Mouse (Mus musculus) limb, embryonic 10.5 days (tissue): ENCODE measurements at regions not wholly inside any gene's neighbourhood (a gene's known extent, or its start where the extent isn't known, plus 50 kb on each side); places are given as distances from the start of the nearest gene placed in this dataset.

Experiments
- DNase-seq: peaks from one replicate; pipeline ENCODE4 v3.0.0-alpha.2; 2017; ENCODE audit warnings: low spot score
- H3K27ac ChIP-seq: fragments of 300-500 bp; sonication (generic); 2 replicates; pipeline ENCODE4 v1.5.1; 2016; ENCODE audit warnings: mild to moderate bottlenecking
- H3K27me3 ChIP-seq: fragments of 300-500 bp; sonication (generic); 2 replicates; pipeline ENCODE4 v1.6.1; 2016; ENCODE audit warnings: low read depth, mild to moderate bottlenecking; ENCODE audit not compliant: poor library complexity, severe bottlenecking
- H3K36me3 ChIP-seq: fragments of 300-500 bp; sonication (generic); 2 replicates; pipeline ENCODE4 v1.6.1; 2016; ENCODE audit warnings: mild to moderate bottlenecking, moderate library complexity
- H3K4me1 ChIP-seq: fragments of 300-500 bp; sonication (generic); 2 replicates; pipeline ENCODE4 v1.6.1; 2016
- H3K4me3 ChIP-seq: fragments of 300-500 bp; sonication (generic); 2 replicates; pipeline ENCODE4 v1.5.1; 2016; ENCODE audit warnings: mild to moderate bottlenecking, moderate library complexity
- H3K9me3 ChIP-seq: fragments of 300-500 bp; sonication (generic); replicated peaks from 2 replicates; pipeline ENCODE4 v1.6.1; 2016; ENCODE audit warnings: mild to moderate bottlenecking
- WGBS: fragments of 180-500 bp; shearing (Covaris S2); methylation state at CpG from one replicate; pipeline ENCODE4 v1.1.7; 2016; 5-methylcytosine and 5-hydroxymethylcytosine counted together

DNA sequence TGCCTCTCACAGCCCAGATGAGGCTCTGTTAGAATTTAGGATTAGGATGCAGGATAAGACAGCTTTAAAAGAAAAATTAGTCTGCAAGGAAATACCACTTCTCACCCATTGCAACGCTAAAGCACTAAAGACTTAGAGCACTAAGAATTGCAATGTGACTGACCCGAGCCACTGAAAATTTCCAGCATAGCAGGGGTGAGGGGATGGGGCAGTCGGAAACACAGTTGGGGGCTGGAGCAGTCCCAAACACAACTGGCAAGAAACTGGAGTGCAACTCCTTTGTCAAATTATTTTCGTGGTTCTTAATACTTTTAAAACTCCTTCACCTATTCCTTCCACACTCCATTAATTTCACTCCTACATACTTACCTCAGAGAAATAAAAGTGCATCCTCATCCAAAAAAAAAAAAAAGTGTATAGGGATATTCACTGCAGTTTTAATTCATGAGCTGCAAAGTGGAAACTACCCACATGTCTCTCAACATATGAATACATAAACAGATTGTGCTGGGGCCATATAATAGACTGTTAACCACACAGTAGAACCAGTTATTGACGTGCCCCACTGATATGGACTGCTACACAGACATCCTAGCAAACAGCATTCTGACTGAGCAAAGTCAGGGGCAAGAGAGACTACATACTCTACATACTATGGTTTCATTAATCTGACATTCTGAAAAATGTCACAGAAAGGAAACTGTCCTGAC is 210.3 kb upstream of the Btbd3 start:
- no peaks in the 10 kb centered on the region for H3K9me3 ChIP-seq
- H3K4me3 ChIP-seq = no peak overlapping the region
- H3K4me1 ChIP-seq = no peaks in the 10 kb centered on the region
- H3K36me3 ChIP-seq = no peaks in the 10 kb centered on the region
- WGBS = 64% methylated on average over 5 of the region's 5 CpGs
- H3K27ac ChIP-seq = no peak overlapping the region
- H3K27me3 ChIP-seq = no peaks in the 10 kb centered on the region
- no peak for DNase-seq

DNA sequence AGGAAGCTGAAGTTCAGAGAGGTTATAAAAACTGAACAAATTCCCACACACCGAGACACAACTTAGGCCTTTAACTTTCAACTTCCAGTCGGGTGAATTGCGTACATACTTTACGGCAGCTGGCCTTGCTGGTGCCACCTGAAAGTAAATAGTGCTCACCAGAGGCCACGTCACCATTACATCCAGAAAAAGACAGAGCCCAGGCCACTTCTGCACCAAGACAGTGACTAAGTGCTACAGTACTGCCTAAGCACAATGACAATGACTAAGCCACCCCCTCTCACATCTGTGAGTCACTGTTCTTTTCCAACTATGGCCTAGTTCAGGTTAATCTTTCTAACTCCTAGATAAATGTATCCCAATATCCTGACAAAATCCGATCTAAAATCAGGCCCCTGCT is 215.7 kb upstream of the Btbd3 start:
- DNase-seq = no peak
- no peaks in the 10 kb centered on the region for H3K9me3 ChIP-seq
- no peak overlapping the region for H3K27ac ChIP-seq
- H3K36me3 ChIP-seq = no peaks in the 10 kb centered on the region
- WGBS = 83% methylated on average over 6 of the region's 6 CpGs
- H3K4me3 ChIP-seq = no peak overlapping the region
- H3K27me3 ChIP-seq = no peaks in the 10 kb centered on the region
- no peaks in the 10 kb centered on the region for H3K4me1 ChIP-seq

DNA sequence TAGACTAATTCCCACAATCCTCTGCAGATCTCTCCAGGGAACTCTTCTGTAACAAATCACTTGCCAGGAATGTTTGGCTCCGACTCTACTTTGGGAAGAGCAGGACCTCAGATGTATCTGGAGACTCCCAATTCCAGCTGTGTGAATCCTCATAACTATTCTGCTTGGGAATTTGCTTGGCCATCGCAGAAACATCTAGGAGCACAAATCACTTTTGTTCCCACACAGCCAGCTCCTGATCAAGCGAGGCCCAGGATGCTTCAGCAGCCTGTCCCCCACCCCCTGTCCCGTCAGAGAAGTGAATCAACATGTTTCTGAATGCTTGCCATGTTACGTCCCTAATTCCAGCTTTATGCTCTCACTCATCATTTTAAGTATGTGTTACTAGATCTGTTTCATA is 216.1 kb upstream of the Btbd3 start:
- no peaks in the 10 kb centered on the region for H3K4me1 ChIP-seq
- WGBS = 79% methylated on average over 5 of the region's 5 CpGs
- no peaks in the 10 kb centered on the region for H3K9me3 ChIP-seq
- DNase-seq = no peak
- H3K36me3 ChIP-seq = no peaks in the 10 kb centered on the region
- no peaks in the 10 kb centered on the region for H3K27me3 ChIP-seq
- H3K27ac ChIP-seq = no peak overlapping the region
- H3K4me3 ChIP-seq = no peak overlapping the region

DNA sequence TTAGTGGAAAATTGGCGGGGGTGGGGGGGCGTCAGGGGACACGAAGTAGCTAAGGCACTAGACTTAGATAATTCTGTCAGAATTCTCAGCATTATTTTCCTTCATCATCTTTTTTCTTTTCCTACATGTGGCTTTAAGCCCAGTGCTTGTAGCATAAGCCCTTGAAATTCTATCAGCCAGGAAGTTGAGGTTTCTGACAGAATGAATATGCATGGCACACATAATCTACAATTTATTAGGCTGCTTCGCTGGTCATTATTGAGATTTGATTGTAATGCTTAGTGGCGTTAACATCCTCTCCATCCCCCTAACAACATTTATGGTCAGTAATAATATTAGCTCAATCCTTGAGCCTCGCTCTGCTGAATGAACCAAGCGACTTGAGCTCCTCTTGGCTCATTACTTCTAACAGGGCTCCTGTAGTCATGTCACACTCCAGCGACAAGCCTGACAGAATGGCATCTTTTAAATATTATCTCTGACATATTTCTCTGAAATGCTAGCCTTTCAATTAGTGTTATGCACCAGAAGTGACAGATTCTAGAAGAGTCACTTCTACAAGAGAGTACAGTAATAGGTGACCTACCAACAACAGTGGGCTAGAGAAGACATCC is 222.1 kb upstream of the Btbd3 start:
- Histone ChIP-seq H3K4me3 (no peak overlapping the region), H3K9me3 (no peaks in the 10 kb centered on the region)
- 86% methylated on average over 8 of the region's 8 CpGs for WGBS

DNA sequence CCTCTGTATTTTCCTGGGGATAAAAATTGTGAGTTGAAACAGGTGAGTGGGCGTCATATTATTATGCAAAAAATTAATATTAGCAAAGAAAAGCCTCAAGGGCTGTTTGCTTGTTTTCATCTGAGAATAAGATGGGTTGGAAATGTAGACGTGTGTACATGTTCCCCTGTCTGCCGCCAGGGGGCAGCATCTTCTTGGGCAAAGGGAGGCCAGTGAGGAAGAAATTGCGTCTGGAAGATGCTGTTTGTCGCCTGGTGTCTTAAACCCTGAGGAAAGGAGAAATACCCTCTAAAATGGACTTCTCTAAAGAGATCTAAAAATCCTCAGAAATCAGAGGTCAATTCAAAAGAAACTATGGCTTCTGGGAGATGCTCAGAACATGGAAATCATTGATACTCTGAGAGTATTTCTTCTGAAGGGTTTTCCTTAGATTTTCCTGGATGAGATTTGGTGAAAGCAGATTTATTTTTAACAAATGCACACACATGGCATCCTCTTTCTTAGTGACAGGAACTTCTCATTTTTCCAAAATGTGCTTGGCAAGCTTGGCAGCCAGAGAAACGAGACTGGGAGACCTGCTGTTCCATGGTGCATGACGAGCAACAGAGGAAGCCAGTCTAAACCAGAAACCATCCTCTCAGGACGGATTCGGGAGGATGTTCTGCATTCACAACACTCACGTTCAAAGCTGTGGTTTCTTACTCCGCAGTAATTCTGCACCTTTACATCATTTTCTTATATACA is 222.8 kb upstream of the Btbd3 start:
- no peaks in the 10 kb centered on the region for H3K27me3 ChIP-seq
- peak; percentile 83 for DNase-seq
- 48% methylated on average over 11 of the region's 11 CpGs for WGBS
- no peak overlapping the region for H3K27ac ChIP-seq
- no peak overlapping the region for H3K4me3 ChIP-seq
- no peaks in the 10 kb centered on the region for H3K36me3 ChIP-seq
- H3K4me1 ChIP-seq = no peaks in the 10 kb centered on the region
- H3K9me3 ChIP-seq = no peaks in the 10 kb centered on the region

More for the DNA sequence above, 222.1 kb upstream of the Btbd3 start:
- DNase-seq = no peak
- no peaks in the 10 kb centered on the region for H3K36me3 ChIP-seq
- no peak overlapping the region for H3K27ac ChIP-seq
- H3K4me1 ChIP-seq = no peaks in the 10 kb centered on the region
- H3K27me3 ChIP-seq = no peaks in the 10 kb centered on the region

DNA sequence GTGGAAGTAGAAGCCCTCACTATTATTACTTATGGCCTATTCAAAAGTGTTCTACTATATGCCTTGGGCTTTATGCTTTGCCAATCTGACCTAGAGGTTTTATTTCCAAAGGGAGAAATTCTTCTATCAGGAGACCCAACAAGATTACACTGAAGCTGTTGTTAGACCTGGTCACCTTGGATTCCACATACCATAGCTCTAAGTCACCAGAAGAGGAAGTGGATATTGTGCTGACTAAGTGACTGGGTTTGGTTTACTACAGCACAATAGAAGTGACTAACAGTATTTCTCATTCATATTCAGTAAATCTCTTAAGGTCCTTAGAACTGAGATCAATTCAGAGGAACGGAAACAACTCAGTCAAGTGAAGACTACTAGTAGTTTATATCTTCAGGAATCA is 229.0 kb upstream of the Btbd3 start:
- 94% methylated on average over 1 of the region's 1 CpGs for WGBS
- DNase-seq = no peak
- Histone ChIP-seq H3K27me3 (no peaks in the 10 kb centered on the region), H3K4me3 (no peak overlapping the region), H3K27ac (no peak overlapping the region), H3K4me1 (no peaks in the 10 kb centered on the region), H3K36me3 (no peaks in the 10 kb centered on the region), H3K9me3 (no peaks in the 10 kb centered on the region)

DNA sequence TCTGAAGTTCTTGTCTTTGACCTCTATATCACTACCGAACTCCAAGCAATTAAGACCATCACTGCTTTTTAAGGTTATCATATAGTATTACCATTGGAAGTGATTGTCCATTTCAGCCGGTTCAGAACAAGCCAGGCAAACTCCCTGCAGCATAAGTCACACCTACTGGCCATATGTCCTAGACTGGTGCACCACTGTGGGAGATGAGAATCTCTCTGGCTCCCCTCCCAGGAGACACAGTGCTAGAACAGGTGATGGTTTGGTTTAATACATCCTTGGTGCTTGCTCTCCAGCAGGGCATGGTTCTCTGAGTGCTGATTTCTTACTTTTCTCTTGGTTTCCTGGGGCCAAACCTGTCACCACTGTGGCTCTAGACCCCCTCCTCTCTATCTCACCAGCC is 232.8 kb upstream of the Btbd3 start:
- Histone ChIP-seq H3K4me1 (no peaks in the 10 kb centered on the region), H3K27ac (no peak overlapping the region), H3K9me3 (no peaks in the 10 kb centered on the region), H3K27me3 (no peaks in the 10 kb centered on the region), H3K36me3 (no peaks in the 10 kb centered on the region), H3K4me3 (no peak overlapping the region)
- WGBS = 79% methylated on average over 2 of the region's 2 CpGs
- DNase-seq = no peak

DNA sequence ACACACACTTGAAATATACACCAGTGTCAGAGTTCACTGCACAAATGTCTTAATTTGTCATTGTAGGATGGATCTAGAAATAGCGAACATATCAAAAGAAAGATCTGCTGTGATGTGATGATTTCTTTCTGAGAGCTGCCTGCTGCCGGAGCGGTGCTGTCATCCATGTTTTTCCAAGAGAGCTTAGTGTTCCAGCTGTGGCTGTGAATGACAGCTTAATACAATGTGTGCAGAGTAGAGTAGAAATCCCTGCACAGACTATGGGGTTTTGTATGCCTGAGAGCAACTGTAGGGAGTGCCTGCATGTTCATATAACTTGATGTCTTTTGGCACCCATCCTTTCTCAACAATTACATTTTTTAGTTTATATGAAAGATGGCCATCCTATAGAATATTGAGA is 274.6 kb upstream of the Btbd3 start:
- WGBS = 86% methylated on average over 3 of the region's 3 CpGs

DNA sequence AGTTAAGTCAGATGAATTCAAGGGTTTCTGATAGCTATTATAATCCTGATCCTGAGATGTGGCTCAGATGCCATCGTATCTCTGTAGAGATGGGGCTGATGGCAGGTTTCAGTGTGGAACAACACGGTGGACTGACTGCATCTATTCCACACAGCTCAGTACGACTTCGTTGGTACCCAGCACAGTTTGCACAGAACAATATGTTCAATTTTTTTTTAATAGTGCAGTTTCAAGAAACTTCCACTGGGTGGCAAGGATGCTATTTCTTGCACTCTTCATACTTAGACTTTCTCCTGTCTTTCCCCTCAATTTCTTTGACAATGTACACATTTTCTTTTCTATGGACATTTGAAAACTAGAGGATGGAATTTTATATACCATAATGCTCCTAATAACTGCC is 278.6 kb upstream of the Btbd3 start:
- Histone ChIP-seq H3K4me3 (no peak overlapping the region), H3K27me3 (no peaks in the 10 kb centered on the region), H3K4me1 (no peaks in the 10 kb centered on the region), H3K36me3 (no peaks in the 10 kb centered on the region), H3K27ac (no peak overlapping the region), H3K9me3 (no peaks in the 10 kb centered on the region)
- WGBS = 72% methylated on average over 4 of the region's 4 CpGs
- no peak for DNase-seq

More for the DNA sequence above, 274.6 kb upstream of the Btbd3 start:
- no peak for DNase-seq
- Histone ChIP-seq H3K9me3 (no peaks in the 10 kb centered on the region), H3K27ac (no peak overlapping the region), H3K4me1 (no peaks in the 10 kb centered on the region), H3K27me3 (no peaks in the 10 kb centered on the region), H3K36me3 (no peaks in the 10 kb centered on the region), H3K4me3 (no peak overlapping the region)

DNA sequence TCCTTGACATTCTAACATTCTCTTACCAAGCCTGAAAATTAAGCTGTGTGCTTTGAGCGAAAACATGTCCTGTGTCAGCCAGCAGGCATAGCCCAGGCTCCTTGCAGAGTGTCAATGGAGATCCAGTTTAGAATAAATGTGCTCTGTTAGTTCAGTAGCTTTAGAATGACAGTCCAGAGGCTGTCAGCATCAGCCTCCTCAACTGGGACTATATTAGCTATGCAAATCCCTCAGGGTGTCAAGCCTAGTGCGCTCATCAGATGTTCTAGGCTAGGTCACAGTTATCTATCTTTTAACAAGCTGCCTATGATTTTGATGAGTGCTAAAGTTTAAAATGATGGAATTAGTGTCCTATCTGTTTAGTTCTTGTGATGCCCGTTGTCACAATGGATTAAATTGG is 281.7 kb upstream of the Btbd3 start:
- Histone ChIP-seq H3K4me1 (no peaks in the 10 kb centered on the region), H3K27me3 (no peaks in the 10 kb centered on the region), H3K4me3 (no peak overlapping the region), H3K27ac (no peak overlapping the region), H3K9me3 (no peaks in the 10 kb centered on the region), H3K36me3 (no peaks in the 10 kb centered on the region)
- whole genome bisulfite sequencing = 78% methylated on average over 3 of the region's 3 CpGs
- DNase-seq = no peak

DNA sequence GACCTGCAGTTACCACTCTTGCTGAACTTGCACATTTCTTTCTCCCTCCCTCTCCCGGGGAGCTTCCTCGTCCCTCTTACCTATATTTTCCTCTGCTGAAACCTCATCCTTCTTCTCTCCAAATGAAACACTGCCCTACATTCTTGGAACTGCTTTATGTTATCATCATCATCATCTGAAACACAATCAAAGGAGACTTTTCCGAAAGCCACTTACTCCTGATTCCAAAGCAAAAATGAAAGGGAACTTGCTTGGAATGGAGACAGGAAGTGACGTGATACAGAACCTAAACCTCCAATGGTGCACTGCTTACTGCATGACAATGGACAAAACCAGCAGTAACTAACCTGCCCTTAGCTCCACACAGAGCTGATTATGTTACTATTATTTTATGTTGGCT is 287.2 kb upstream of the Btbd3 start:
- H3K27me3 ChIP-seq = no peaks in the 10 kb centered on the region
- H3K27ac ChIP-seq = no peak overlapping the region

DNA sequence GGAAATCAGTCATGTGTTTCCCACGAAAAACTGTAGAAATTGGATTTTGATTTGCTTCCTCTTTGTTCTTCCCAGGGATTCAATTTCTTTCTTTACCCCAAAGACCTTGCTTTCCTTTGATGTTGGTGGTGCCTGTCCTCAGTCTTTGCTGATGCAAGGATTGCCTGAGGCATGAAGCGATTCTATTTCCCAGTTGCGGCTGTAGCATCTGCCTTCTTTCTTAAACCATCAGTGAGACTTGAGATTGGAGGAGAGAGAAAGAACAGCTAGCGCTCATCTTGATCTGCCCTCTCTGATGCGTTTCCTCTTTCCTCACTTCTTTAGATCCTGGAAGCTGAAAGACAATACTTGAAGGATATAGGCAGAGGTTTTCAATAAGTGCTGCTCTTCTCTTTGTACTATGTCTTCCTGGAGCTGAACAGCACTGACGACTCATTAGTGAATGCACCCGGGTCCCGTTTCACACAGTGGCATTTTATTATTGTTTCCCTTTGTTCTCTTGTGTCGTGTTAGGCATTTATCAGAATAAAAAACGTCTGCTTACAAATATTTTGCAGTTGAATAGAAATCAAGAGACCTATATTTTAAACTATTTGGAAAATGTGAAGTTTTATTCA is 289.8 kb upstream of the Btbd3 start:
- H3K27me3 ChIP-seq = no peaks in the 10 kb centered on the region
- no peaks in the 10 kb centered on the region for H3K4me1 ChIP-seq
- H3K4me3 ChIP-seq = no peak overlapping the region
- H3K27ac ChIP-seq = no peak overlapping the region
- WGBS = 67% methylated on average over 10 of the region's 10 CpGs
- DNase-seq = no peak
- H3K9me3 ChIP-seq = no peaks in the 10 kb centered on the region
- no peaks in the 10 kb centered on the region for H3K36me3 ChIP-seq

More for the DNA sequence above, 287.2 kb upstream of the Btbd3 start:
- no peaks in the 10 kb centered on the region for H3K9me3 ChIP-seq
- no peaks in the 10 kb centered on the region for H3K36me3 ChIP-seq
- 85% methylated on average over 4 of the region's 4 CpGs for WGBS
- DNase-seq = no peak
- H3K4me3 ChIP-seq = no peak overlapping the region
- no peaks in the 10 kb centered on the region for H3K4me1 ChIP-seq

DNA sequence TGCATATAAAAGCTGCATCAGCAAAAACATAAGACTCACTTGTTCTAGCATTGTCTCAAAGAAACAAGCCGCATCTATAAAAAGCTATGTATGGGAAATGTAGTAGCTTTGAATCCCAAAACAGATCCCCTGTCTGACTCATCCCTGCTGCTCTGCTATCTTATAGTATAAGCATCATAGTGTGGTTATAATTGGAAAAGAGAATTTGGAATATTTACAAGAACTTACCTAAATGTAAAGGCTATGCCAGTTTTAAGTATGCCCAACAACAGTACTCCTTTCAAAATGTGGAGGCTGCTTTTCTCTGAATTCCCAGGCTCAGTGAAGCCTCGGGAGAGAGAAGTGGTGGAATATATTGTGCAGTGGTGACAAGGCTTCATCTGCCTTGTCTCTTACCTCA is 301.5 kb upstream of the Btbd3 start:
- no peaks in the 10 kb centered on the region for H3K36me3 ChIP-seq
- no peaks in the 10 kb centered on the region for H3K4me1 ChIP-seq
- 91% methylated on average over 2 of the region's 2 CpGs for WGBS
- H3K27ac ChIP-seq = no peak overlapping the region
- no peak overlapping the region for H3K4me3 ChIP-seq
- H3K27me3 ChIP-seq = no peaks in the 10 kb centered on the region
- H3K9me3 ChIP-seq = no peaks in the 10 kb centered on the region
- DNase-seq = no peak
